Mouse (Mus musculus) megakaryocyte, embryonic 14.5 days (primary cell): ENCODE data around the gene Cgnl1.

Experiments
- FLI1 ChIP-seq: IDR thresholded peaks from 2 replicates; pipeline ENCODE4 v1.6.1; 2012; ENCODE audit warnings: low read length, inconsistent platforms, mixed read lengths
- GATA1 ChIP-seq: IDR thresholded peaks from 3 replicates; pipeline ENCODE4 v1.6.1; 2012; ENCODE audit warnings: mixed read lengths, low read length, inconsistent platforms, borderline replicate concordance

DNA sequence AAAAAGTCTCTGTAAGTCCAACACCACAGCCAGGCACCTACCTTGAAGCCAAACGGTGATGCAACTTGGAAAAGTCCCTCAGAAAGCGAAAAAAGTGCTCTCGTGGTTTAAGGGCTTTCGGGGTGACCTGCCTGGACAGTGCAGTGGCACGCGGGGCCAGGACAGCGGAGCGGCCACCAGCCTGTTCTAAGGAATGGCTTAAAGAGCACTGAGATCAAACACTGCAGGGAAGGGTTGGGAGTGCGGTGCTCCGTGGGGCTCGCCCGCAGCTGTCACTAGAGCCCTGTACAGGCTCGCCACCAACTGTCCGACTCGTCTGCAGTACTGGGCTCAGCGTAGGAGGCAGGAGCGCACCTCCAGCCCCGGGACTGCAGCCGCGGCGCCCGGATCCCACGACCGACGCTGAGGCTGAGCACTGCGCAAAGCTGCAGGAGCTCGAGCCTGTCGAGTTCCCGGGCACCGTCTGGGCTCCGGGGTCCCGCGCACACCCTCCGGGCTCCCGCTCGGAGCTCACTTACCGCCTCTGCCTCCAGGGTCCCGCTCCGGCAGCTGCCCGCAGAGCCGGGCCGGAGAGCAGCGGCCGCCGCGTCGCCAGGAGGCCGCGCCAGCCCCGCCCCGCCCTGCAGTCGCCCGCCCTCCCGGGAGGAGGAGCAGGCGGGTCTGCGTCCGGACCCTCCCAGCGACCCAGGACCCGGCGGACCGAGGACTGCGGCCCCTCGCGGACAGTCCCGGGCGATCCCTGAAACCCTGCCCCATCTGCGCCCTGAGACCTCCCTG lies at the start of gene Cgnl1:
- TF ChIP-seq GATA1 (no peak), FLI1 (no peak)
